Mouse (Mus musculus): ENCODE measurements at regions not wholly inside any gene's neighbourhood (a gene's known extent, or its start where the extent isn't known, plus 50 kb on each side); places are given as distances from the start of the nearest gene placed in this dataset.

- no peak overlapping the region for H3K27ac ChIP-seq (replicated peaks)
- ATAC-seq (ENCODE audit: low FRiP score, low read depth), result no peak
- H3K9ac ChIP-seq, result no peak overlapping the region
- WGBS, result 63% methylated on average over 2 of the region's 2 CpGs
- H3K4me2 ChIP-seq, result no peak overlapping the region
- no peaks in the 10 kb centered on the region for H3K27me3 ChIP-seq
- no peaks in the 10 kb centered on the region for H3K9me3 ChIP-seq
- H3K36me3 ChIP-seq, result no peaks in the 10 kb centered on the region
- H3K4me3 ChIP-seq, result no peak overlapping the region
- peaks cover 11% of the 10 kb centered on the region; the same call in 1 of the 2 replicates for H3K4me1 ChIP-seq (replicated peaks)
Observed at GRCm38 (mm10) chr6:91592651-91593050, 76.9 kb downstream of the Lsm3 start.

GRCm38 (mm10) chr6:91598942-91599341 is 83.2 kb downstream of the Lsm3 start:
- Histone ChIP-seq H3K9ac (no peak overlapping the region), H3K4me2 (no peak overlapping the region), H3K27me3 (no peaks in the 10 kb centered on the region), H3K9me3 (no peaks in the 10 kb centered on the region), H3K4me3 (no peak overlapping the region), H3K27ac (replicated peaks) (no peak overlapping the region), H3K4me1 (replicated peaks) (0 out of 2 replicates have a peak, but pooled peaks cover 6% of the 10 kb centered on the region), H3K36me3 (no peaks in the 10 kb centered on the region)
- 52% methylated on average over 10 of the region's 10 CpGs for WGBS
- peak; percentile 63 for ATAC-seq (ENCODE audit: low FRiP score, low read depth)

GRCm38 (mm10) chr6:91600116-91600515 is 83.7 kb upstream of the Slc6a6 start:
- Histone ChIP-seq H3K9me3 (no peaks in the 10 kb centered on the region), H3K4me1 (replicated peaks) (0 out of 2 replicates have a peak, but pooled peaks cover 6% of the 10 kb centered on the region), H3K9ac (no peak overlapping the region), H3K4me2 (no peak overlapping the region), H3K27ac (replicated peaks) (no peak overlapping the region), H3K36me3 (no peaks in the 10 kb centered on the region), H3K4me3 (no peak overlapping the region), H3K27me3 (no peaks in the 10 kb centered on the region)
- ATAC-seq (ENCODE audit: low FRiP score, low read depth), result no peak
- 90% methylated on average over 3 of the region's 3 CpGs for WGBS

- Histone ChIP-seq H3K9me3 (no peaks in the 10 kb centered on the region), H3K36me3 (no peaks in the 10 kb centered on the region), H3K27ac (replicated peaks) (no peak overlapping the region), H3K27me3 (no peaks in the 10 kb centered on the region), H3K4me2 (no peak overlapping the region), H3K4me3 (no peak overlapping the region), H3K9ac (no peak overlapping the region), H3K4me1 (replicated peaks) (no peaks in the 10 kb centered on the region)
- WGBS, result 86% methylated on average over 10 of the region's 10 CpGs
- no peak for ATAC-seq (ENCODE audit: low FRiP score, low read depth)
Observed at GRCm38 (mm10) chr6:91606634-91607215, 77.1 kb upstream of the Slc6a6 start.

GRCm38 (mm10) chr6:91607613-91608272 is 76.1 kb upstream of the Slc6a6 start:
- no peak overlapping the region for H3K27ac ChIP-seq (replicated peaks)
- no peak overlapping the region for H3K4me2 ChIP-seq
- no peak for ATAC-seq (ENCODE audit: low FRiP score, low read depth)
- no peaks in the 10 kb centered on the region for H3K9me3 ChIP-seq
- H3K27me3 ChIP-seq, result no peaks in the 10 kb centered on the region
- 72% methylated on average over 12 of the region's 12 CpGs for WGBS
- no peak overlapping the region for H3K9ac ChIP-seq
- no peak overlapping the region for H3K4me3 ChIP-seq
- no peaks in the 10 kb centered on the region for H3K36me3 ChIP-seq
- no peaks in the 10 kb centered on the region for H3K4me1 ChIP-seq (replicated peaks)

GRCm38 (mm10) chr6:91609671-91610070 is 74.2 kb upstream of the Slc6a6 start:
- Histone ChIP-seq H3K9ac (no peak overlapping the region), H3K9me3 (no peaks in the 10 kb centered on the region), H3K4me1 (replicated peaks) (no peaks in the 10 kb centered on the region), H3K27ac (replicated peaks) (no peak overlapping the region), H3K4me3 (no peak overlapping the region), H3K4me2 (no peak overlapping the region), H3K36me3 (no peaks in the 10 kb centered on the region), H3K27me3 (no peaks in the 10 kb centered on the region)
- ATAC-seq (ENCODE audit: low FRiP score, low read depth), result no peak
- 30% methylated on average over 2 of the region's 2 CpGs for WGBS

GRCm38 (mm10) chr6:91615022-91615421 is 68.8 kb upstream of the Slc6a6 start:
- H3K9me3 ChIP-seq, result no peaks in the 10 kb centered on the region
- H3K27me3 ChIP-seq, result no peaks in the 10 kb centered on the region
- peaks cover 21% of the 10 kb centered on the region for H3K4me1 ChIP-seq (replicated peaks)
- no peak overlapping the region for H3K4me2 ChIP-seq
- no peak for ATAC-seq (ENCODE audit: low FRiP score, low read depth)
- no peak overlapping the region for H3K27ac ChIP-seq (replicated peaks)
- no peaks in the 10 kb centered on the region for H3K36me3 ChIP-seq
- no peak overlapping the region for H3K9ac ChIP-seq
- no peak overlapping the region for H3K4me3 ChIP-seq
- 83% methylated on average over 2 of the region's 2 CpGs for WGBS

- Histone ChIP-seq H3K27me3 (no peaks in the 10 kb centered on the region), H3K36me3 (no peaks in the 10 kb centered on the region), H3K4me2 (peak overlapping the region; percentile 64), H3K9ac (peak overlapping the region; percentile 55), H3K4me3 (peak overlapping the region; percentile 36), H3K9me3 (no peaks in the 10 kb centered on the region), H3K27ac (replicated peaks) (peak overlapping the region; percentile 94), H3K4me1 (replicated peaks) (peaks cover 21% of the 10 kb centered on the region)
- WGBS, result 27% methylated on average over 7 of the region's 7 CpGs
- ATAC-seq (ENCODE audit: low FRiP score, low read depth), result peak; percentile 77
Observed at GRCm38 (mm10) chr6:91616541-91616940, 67.3 kb upstream of the Slc6a6 start.

GRCm38 (mm10) chr6:91617031-91617596 is 66.7 kb upstream of the Slc6a6 start:
- peak; percentile 93 for ATAC-seq (ENCODE audit: low FRiP score, low read depth)
- Histone ChIP-seq H3K27me3 (no peaks in the 10 kb centered on the region), H3K9me3 (no peaks in the 10 kb centered on the region), H3K27ac (replicated peaks) (peak overlapping the region; percentile 94), H3K9ac (peak overlapping the region; percentile 55), H3K36me3 (no peaks in the 10 kb centered on the region), H3K4me2 (peak overlapping the region; percentile 64), H3K4me1 (replicated peaks) (peaks cover 21% of the 10 kb centered on the region), H3K4me3 (peak overlapping the region; percentile 36)
- 1% methylated on average over 13 of the region's 13 CpGs for WGBS

GRCm38 (mm10) chr6:91617685-91618084 is 66.2 kb upstream of the Slc6a6 start:
- no peaks in the 10 kb centered on the region for H3K27me3 ChIP-seq
- H3K27ac ChIP-seq (replicated peaks), result peak overlapping the region; percentile 94
- H3K4me3 ChIP-seq, result no peak overlapping the region
- no peaks in the 10 kb centered on the region for H3K9me3 ChIP-seq
- 0 out of 2 replicates have a peak, but pooled peaks have one; percentile 1 for ATAC-seq (ENCODE audit: low FRiP score, low read depth)
- WGBS, result 75% methylated on average over 10 of the region's 10 CpGs
- H3K4me2 ChIP-seq, result peak overlapping the region; percentile 64
- H3K36me3 ChIP-seq, result no peaks in the 10 kb centered on the region
- no peak overlapping the region for H3K9ac ChIP-seq
- peaks cover 21% of the 10 kb centered on the region for H3K4me1 ChIP-seq (replicated peaks)

GRCm38 (mm10) chr6:91619009-91619408 is 64.8 kb upstream of the Slc6a6 start:
- no peak overlapping the region for H3K4me3 ChIP-seq
- no peak overlapping the region for H3K4me2 ChIP-seq
- H3K9me3 ChIP-seq, result no peaks in the 10 kb centered on the region
- 93% methylated on average over 6 of the region's 6 CpGs for WGBS
- no peak overlapping the region for H3K27ac ChIP-seq (replicated peaks)
- H3K36me3 ChIP-seq, result no peaks in the 10 kb centered on the region
- no peak overlapping the region for H3K9ac ChIP-seq
- peaks cover 21% of the 10 kb centered on the region for H3K4me1 ChIP-seq (replicated peaks)
- no peak for ATAC-seq (ENCODE audit: low FRiP score, low read depth)
- no peaks in the 10 kb centered on the region for H3K27me3 ChIP-seq
